Mouse (Mus musculus) embryonic fibroblast, embryonic 13.5 days (primary cell): ENCODE data around the gene Gtf2h2. TPM values are rescaled to one million over a fixed set of nuclear protein-coding genes. Genes with fewer than 3 reads are reported as not detected.

Experiments used
- H3K27ac ChIP-seq: 2 replicates; pipeline ENCODE4 v1.5.1; 2012; ENCODE audit warnings: low read length, control low read depth, inconsistent platforms; ENCODE audit not compliant: insufficient read depth
- H3K4me1 ChIP-seq: 2 replicates; pipeline ENCODE4 v1.6.1; 2011; ENCODE audit warnings: low read length; ENCODE audit not compliant: control insufficient read depth, insufficient read depth
- H3K4me3 ChIP-seq: 2 replicates; pipeline ENCODE4 v1.5.1; 2011; ENCODE audit warnings: mild to moderate bottlenecking, control low read depth, low read length; ENCODE audit not compliant: insufficient read depth
- CTCF ChIP-seq: IDR thresholded peaks from 2 replicates; pipeline ENCODE4 v1.5.1; 2011; ENCODE audit warnings: mild to moderate bottlenecking, control low read depth, low read length, moderate library complexity, borderline replicate concordance; ENCODE audit not compliant: insufficient read depth
- POLR2A ChIP-seq: IDR thresholded peaks from 2 replicates; pipeline ENCODE4 v1.6.1; 2011; ENCODE audit warnings: low read depth, mild to moderate bottlenecking, control low read depth, low read length, moderate library complexity
- polyA plus RNA-seq: library from polyadenylated mRNA; stranded (reverse); fragments of >200 nt; gene quantifications from 2 replicates; pipeline ENCODE4 v1.2.4, GENCODE M21; 2011; ENCODE audit warnings: low read depth; ENCODE audit not compliant: missing spikeins, insufficient read length

The Gtf2h2 gene
- polyA plus RNA-seq, result 30.8 and 42.1 TPM in 2 replicates

- peak; percentile 71 for TF ChIP-seq POLR2A
- TF ChIP-seq CTCF, result peak; percentile 86
- Histone ChIP-seq H3K27ac (no peak within 1 kb of the TSS), H3K4me1 (no peaks in the 10 kb centered on the region; the same call in 1 of the 2 replicates), H3K4me3 (peak within 1 kb of the TSS; percentile 92)
Observed at GRCm38 (mm10) chr13:100492061-100492787, at the start of gene Gtf2h2. Gene Gtf2h2 (minus strand): TSS chr13:100492579.

DNA sequence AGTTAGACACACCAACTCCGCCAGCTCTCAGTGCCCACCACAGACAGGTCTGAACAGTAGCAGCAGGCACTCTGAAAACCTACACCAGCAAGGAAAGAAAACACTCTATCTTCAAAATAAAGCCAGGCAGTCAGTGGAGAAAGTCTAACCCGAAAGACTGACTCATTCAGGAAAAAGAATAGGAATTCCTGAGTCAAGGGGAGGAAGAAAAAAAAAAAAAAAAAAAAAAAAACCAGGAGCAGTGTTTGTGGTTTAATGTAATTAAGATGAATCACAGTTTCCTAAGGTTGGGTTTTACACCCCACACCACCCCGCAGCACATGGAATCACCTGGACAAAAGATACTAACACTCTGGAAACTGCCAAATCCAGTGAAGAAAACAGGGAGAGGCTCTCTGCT is 43.8 kb upstream of the Gtf2h2 start:
- no peak overlapping the region for H3K4me3 ChIP-seq
- H3K27ac ChIP-seq, result no peak overlapping the region
- peaks cover 3% of the 10 kb centered on the region; the same call in 1 of the 2 replicates for H3K4me1 ChIP-seq
- TF ChIP-seq CTCF (no peak), POLR2A (no peak)

GRCm38 (mm10) chr13:100532788-100533365 is 40.5 kb upstream of the Gtf2h2 start:
- H3K27ac ChIP-seq, result no peak overlapping the region
- H3K4me3 ChIP-seq, result no peak overlapping the region
- H3K4me1 ChIP-seq, result peaks cover 3% of the 10 kb centered on the region; the same call in 1 of the 2 replicates
- TF ChIP-seq CTCF, result no peak
- no peak for TF ChIP-seq POLR2A

DNA sequence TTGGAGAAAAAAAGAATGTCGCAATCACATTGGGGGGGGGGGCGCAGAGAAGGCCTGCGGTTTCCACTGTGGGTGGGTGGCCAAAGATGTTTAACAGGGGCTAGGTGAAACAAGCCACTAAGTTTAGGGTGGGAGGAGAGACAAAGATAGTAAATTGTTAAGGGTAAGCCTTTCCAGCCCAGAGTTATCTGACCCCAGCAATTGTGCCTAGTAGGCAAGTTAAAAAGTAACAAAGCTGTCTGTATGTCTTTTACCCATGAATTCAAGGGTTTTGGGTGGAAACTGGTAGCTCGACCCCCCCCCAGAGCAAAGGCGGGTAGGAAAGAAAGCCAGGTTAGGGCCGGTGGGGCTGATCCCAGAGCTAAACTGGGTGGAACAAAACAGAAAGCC is 34.3 kb upstream of the Gtf2h2 start:
- TF ChIP-seq CTCF (no peak), POLR2A (no peak)

DNA sequence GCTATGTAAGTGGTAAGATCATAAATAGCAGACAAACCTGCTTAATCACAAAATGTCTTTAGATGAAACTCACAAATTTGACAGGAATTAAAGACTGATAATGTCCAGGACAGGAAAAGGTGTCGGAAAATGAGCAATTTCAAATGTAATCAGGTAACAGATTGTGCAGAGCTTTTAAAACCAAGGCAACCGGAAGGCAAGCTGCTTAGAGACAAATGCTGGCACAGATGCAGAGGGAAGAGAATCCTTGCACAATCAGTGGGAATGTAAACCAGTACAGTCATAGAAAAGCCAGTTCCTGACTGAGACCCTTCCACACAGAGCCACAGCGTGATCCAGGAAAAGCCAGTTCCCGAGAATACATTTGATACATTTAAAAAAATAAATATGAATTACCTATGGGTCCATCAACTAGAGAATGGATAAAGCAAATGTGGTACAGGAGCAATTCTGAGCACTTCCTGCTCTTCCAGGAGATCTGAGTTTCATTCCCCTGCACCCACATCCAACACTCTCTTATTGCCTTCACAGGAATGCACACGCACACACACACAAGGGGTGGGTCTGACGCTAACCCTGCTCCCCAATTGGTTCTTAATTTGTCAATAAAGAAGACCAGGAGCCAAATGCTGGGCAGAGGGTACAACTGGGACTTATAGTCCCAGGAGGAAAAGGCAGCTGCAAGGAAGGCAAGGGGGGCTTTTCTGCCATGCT is 33.7 kb upstream of the Gtf2h2 start:
- H3K4me3 ChIP-seq, result no peak overlapping the region
- no peak overlapping the region for H3K27ac ChIP-seq
- TF ChIP-seq POLR2A (no peak), CTCF (no peak)
- no peaks in the 10 kb centered on the region for H3K4me1 ChIP-seq

More for the DNA sequence above, 34.3 kb upstream of the Gtf2h2 start:
- no peak overlapping the region for H3K27ac ChIP-seq
- H3K4me1 ChIP-seq, result no peaks in the 10 kb centered on the region
- H3K4me3 ChIP-seq, result no peak overlapping the region

DNA sequence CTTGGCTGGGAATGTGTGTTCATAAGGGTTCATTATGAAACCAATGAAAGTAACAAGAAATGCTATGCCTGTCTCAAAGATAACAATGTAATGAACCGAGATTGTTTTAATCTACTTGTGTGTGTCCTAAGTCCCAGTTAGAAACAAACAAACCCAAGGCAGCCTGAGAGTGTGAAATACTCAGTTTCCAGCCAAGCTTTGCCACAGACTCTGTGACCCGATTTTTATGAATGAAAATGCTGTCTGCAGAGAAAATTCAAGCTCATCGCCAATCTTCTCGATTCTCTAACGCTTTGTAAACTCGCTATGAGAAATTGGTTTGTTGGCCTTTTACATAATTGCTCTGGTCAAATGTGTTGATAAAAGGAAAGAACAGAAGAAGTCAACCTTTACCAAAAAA is 32.5 kb upstream of the Gtf2h2 start:
- Histone ChIP-seq H3K4me3 (no peak overlapping the region), H3K27ac (no peak overlapping the region)
- TF ChIP-seq CTCF, result no peak
- no peak for TF ChIP-seq POLR2A

GRCm38 (mm10) chr13:100523698-100524097 is 31.3 kb upstream of the Gtf2h2 start:
- Histone ChIP-seq H3K27ac (no peak overlapping the region), H3K4me3 (no peak overlapping the region), H3K4me1 (no peaks in the 10 kb centered on the region)
- TF ChIP-seq CTCF, result no peak
- TF ChIP-seq POLR2A, result no peak

More for the DNA sequence above, 32.5 kb upstream of the Gtf2h2 start:
- no peaks in the 10 kb centered on the region for H3K4me1 ChIP-seq

GRCm38 (mm10) chr13:100521724-100522591 is 29.6 kb upstream of the Gtf2h2 start:
- no peaks in the 10 kb centered on the region for H3K4me1 ChIP-seq
- no peak overlapping the region for H3K27ac ChIP-seq
- TF ChIP-seq CTCF (no peak), POLR2A (no peak)
- H3K4me3 ChIP-seq, result no peak overlapping the region

- TF ChIP-seq CTCF, result no peak
- TF ChIP-seq POLR2A, result no peak
- H3K4me1 ChIP-seq, result no peaks in the 10 kb centered on the region
- no peak overlapping the region for H3K4me3 ChIP-seq
- H3K27ac ChIP-seq, result no peak overlapping the region
Observed at GRCm38 (mm10) chr13:100519162-100519561, 26.8 kb upstream of the Gtf2h2 start.
